Mouse (Mus musculus): ENCODE measurements at regions not wholly inside any gene's neighbourhood (a gene's known extent, or its start where the extent isn't known, plus 50 kb on each side); places are given as distances from the start of the nearest gene placed in this dataset.
A peak's percentile ranks its signal among the peaks of the same experiment; 100 is the strongest.

DNA sequence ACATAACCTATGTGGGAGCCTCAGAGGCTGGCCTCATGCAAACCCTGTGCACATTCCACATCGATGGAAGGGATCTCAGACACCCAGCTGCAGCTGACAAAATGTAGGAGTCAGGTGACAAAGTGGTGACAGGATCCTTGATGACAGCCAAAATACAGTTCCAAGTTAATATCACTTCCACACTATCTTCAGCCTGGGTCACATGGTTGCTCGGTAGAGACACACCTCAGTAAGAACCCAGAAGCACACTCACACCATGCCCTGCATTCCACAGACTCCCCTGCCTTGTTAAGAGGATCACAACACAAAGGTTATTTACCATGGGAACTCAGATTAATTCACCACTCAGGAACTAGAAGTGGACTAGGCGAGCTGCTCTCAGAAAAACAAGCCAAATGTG is 505.4 kb upstream of the Hsf2 start:
- Histone ChIP-seq H3K27ac (replicated peaks; ENCODE audit: low read depth, low read length) (no peak overlapping the region), H3K27me3 (ENCODE audit: control insufficient read depth, insufficient read depth, low read length) (no peaks in the 10 kb centered on the region), H3K4me3 (replicated peaks; ENCODE audit: low read length) (no peak overlapping the region), H3K36me3 (ENCODE audit: control insufficient read depth, insufficient read depth, low read length) (no peaks in the 10 kb centered on the region), H3K9ac (ENCODE audit: low read depth, low read length, severe bottlenecking) (no peak overlapping the region), H3K4me2 (replicated peaks; ENCODE audit: low read depth, low read length, severe bottlenecking) (no peak overlapping the region), H3K9me3 (ENCODE audit: control insufficient read depth, low read length) (no peaks in the 10 kb centered on the region), H3K4me1 (ENCODE audit: control insufficient read depth, insufficient read depth, low read length) (peaks cover 15% of the 10 kb centered on the region)
- DNase-seq (ENCODE audit: low spot score) (no peak), ATAC-seq (ENCODE audit: low FRiP score, low read depth) (no peak)
- no peak for TF ChIP-seq POLR2A (IDR thresholded peaks at IDR 0.05; ENCODE audit: borderline replicate concordance, extremely low read depth, insufficient read depth, insufficient read length)
- 45% methylated on average over 3 of the region's 3 CpGs for WGBS

GRCm38 (mm10) chr10:56982526-56983190 is 503.5 kb upstream of the Hsf2 start:
- Histone ChIP-seq H3K36me3 (ENCODE audit: control insufficient read depth, insufficient read depth, low read length) (no peaks in the 10 kb centered on the region), H3K27me3 (ENCODE audit: control insufficient read depth, insufficient read depth, low read length) (no peaks in the 10 kb centered on the region), H3K4me2 (replicated peaks; ENCODE audit: low read depth, low read length, severe bottlenecking) (no peak overlapping the region), H3K4me1 (ENCODE audit: control insufficient read depth, insufficient read depth, low read length) (peaks cover 15% of the 10 kb centered on the region), H3K9me3 (ENCODE audit: control insufficient read depth, low read length) (no peaks in the 10 kb centered on the region), H3K9ac (ENCODE audit: low read depth, low read length, severe bottlenecking) (no peak overlapping the region), H3K4me3 (replicated peaks; ENCODE audit: low read length) (no peak overlapping the region), H3K27ac (replicated peaks; ENCODE audit: low read depth, low read length) (no peak overlapping the region)
- no peak for TF ChIP-seq POLR2A (IDR thresholded peaks at IDR 0.05; ENCODE audit: borderline replicate concordance, extremely low read depth, insufficient read depth, insufficient read length)
- 47% methylated on average over 8 of the region's 8 CpGs for WGBS
- no peak for ATAC-seq (ENCODE audit: low FRiP score, low read depth)
- no peak for DNase-seq (ENCODE audit: low spot score)

- no peak for TF ChIP-seq POLR2A (IDR thresholded peaks at IDR 0.05; ENCODE audit: borderline replicate concordance, extremely low read depth, insufficient read depth, insufficient read length)
- no peaks in the 10 kb centered on the region for H3K27me3 ChIP-seq (ENCODE audit: control insufficient read depth, insufficient read depth, low read length)
- no peak overlapping the region for H3K4me2 ChIP-seq (replicated peaks; ENCODE audit: low read depth, low read length, severe bottlenecking)
- no peak overlapping the region for H3K4me3 ChIP-seq (replicated peaks; ENCODE audit: low read length)
- H3K36me3 ChIP-seq (ENCODE audit: control insufficient read depth, insufficient read depth, low read length): no peaks in the 10 kb centered on the region
- ATAC-seq (ENCODE audit: low FRiP score, low read depth): no peak
- no peaks in the 10 kb centered on the region for H3K4me1 ChIP-seq (ENCODE audit: control insufficient read depth, insufficient read depth, low read length)
- H3K27ac ChIP-seq (replicated peaks; ENCODE audit: low read depth, low read length): no peak overlapping the region
- no peaks in the 10 kb centered on the region for H3K9me3 ChIP-seq (ENCODE audit: control insufficient read depth, low read length)
- DNase-seq (ENCODE audit: low spot score): peak; percentile 34
- no peak overlapping the region for H3K9ac ChIP-seq (ENCODE audit: low read depth, low read length, severe bottlenecking)
- 83% methylated on average over 3 of the region's 3 CpGs for WGBS
These were observed 491.2 kb upstream of the Hsf2 start for GRCm38 (mm10) chr10:56994969-56995368.

GRCm38 (mm10) chr10:57000892-57001722 is 485.1 kb upstream of the Hsf2 start:
- H3K9me3 ChIP-seq (ENCODE audit: control insufficient read depth, low read length): no peaks in the 10 kb centered on the region
- DNase-seq (ENCODE audit: low spot score) (peak; percentile 88), ATAC-seq (ENCODE audit: low FRiP score, low read depth) (peak; percentile 78)
- 22% methylated on average over 16 of the region's 16 CpGs for whole genome bisulfite sequencing
- H3K4me1 ChIP-seq (ENCODE audit: control insufficient read depth, insufficient read depth, low read length): no peaks in the 10 kb centered on the region
- H3K27ac ChIP-seq (replicated peaks; ENCODE audit: low read depth, low read length): no peak overlapping the region
- no peaks in the 10 kb centered on the region for H3K27me3 ChIP-seq (ENCODE audit: control insufficient read depth, insufficient read depth, low read length)
- H3K4me2 ChIP-seq (replicated peaks; ENCODE audit: low read depth, low read length, severe bottlenecking): peak overlapping the region; percentile 15; the same call in 1 of the 2 replicates
- H3K9ac ChIP-seq (ENCODE audit: low read depth, low read length, severe bottlenecking): no peak overlapping the region
- no peak overlapping the region for H3K4me3 ChIP-seq (replicated peaks; ENCODE audit: low read length)
- no peak for TF ChIP-seq POLR2A (IDR thresholded peaks at IDR 0.05; ENCODE audit: borderline replicate concordance, extremely low read depth, insufficient read depth, insufficient read length)
- H3K36me3 ChIP-seq (ENCODE audit: control insufficient read depth, insufficient read depth, low read length): no peaks in the 10 kb centered on the region

- Histone ChIP-seq H3K9ac (ENCODE audit: low read depth, low read length, severe bottlenecking) (no peak overlapping the region), H3K4me1 (ENCODE audit: control insufficient read depth, insufficient read depth, low read length) (no peaks in the 10 kb centered on the region), H3K27ac (replicated peaks; ENCODE audit: low read depth, low read length) (no peak overlapping the region), H3K9me3 (ENCODE audit: control insufficient read depth, low read length) (no peaks in the 10 kb centered on the region), H3K4me3 (replicated peaks; ENCODE audit: low read length) (no peak overlapping the region), H3K27me3 (ENCODE audit: control insufficient read depth, insufficient read depth, low read length) (no peaks in the 10 kb centered on the region), H3K36me3 (ENCODE audit: control insufficient read depth, insufficient read depth, low read length) (no peaks in the 10 kb centered on the region), H3K4me2 (replicated peaks; ENCODE audit: low read depth, low read length, severe bottlenecking) (peak overlapping the region; percentile 15; the same call in 1 of the 2 replicates)
- 53% methylated on average over 8 of the region's 8 CpGs for WGBS
- no peak for TF ChIP-seq POLR2A (IDR thresholded peaks at IDR 0.05; ENCODE audit: borderline replicate concordance, extremely low read depth, insufficient read depth, insufficient read length)
- DNase-seq (ENCODE audit: low spot score): no peak
- no peak for ATAC-seq (ENCODE audit: low FRiP score, low read depth)
These were observed 484.5 kb upstream of the Hsf2 start for GRCm38 (mm10) chr10:57001723-57002110.
